Mouse (Mus musculus) intestine, embryonic 14.5 days (tissue): ENCODE results near the gene Raver2. TPM values are rescaled to one million over a fixed set of nuclear protein-coding genes. Genes with fewer than 3 reads are reported as not detected.

Experiments used
- ATAC-seq: fragments of 200-750 bp; cut with Nextera tagmentation; replicated peaks from 2 replicates; pipeline ENCODE4 v1.8.0; 2017; ENCODE audit warnings: low read depth, moderate number of reproducible peaks, moderate TSS enrichment, moderate library complexity; ENCODE audit not compliant: low FRiP score, low TSS enrichment
- DNase-seq: peaks from one replicate; pipeline ENCODE4 v3.0.0-alpha.2; 2018; ENCODE audit warnings: low spot score
- H3K27ac ChIP-seq: fragments of 300-500 bp; sonication (generic); 2 replicates; pipeline ENCODE4 v1.5.1; 2014; ENCODE audit warnings: low read depth, mild to moderate bottlenecking, control low read depth
- H3K27me3 ChIP-seq: fragments of 300-500 bp; sonication (generic); replicated peaks from 2 replicates; pipeline ENCODE4 v1.6.1; 2014; ENCODE audit warnings: low read length, control low read depth; ENCODE audit not compliant: control insufficient read depth, insufficient read depth
- H3K36me3 ChIP-seq: fragments of 300-500 bp; sonication (generic); 2 replicates; pipeline ENCODE4 v1.6.1; 2014; ENCODE audit warnings: low read length, control low read depth; ENCODE audit not compliant: control insufficient read depth, insufficient read depth
- H3K4me1 ChIP-seq: fragments of 300-500 bp; sonication (generic); replicated peaks from 2 replicates; pipeline ENCODE4 v1.6.1; 2014; ENCODE audit warnings: low read length, control low read depth, mixed read lengths; ENCODE audit not compliant: control insufficient read depth, insufficient read depth
- H3K4me2 ChIP-seq: fragments of 300-500 bp; sonication (generic); 2 replicates; pipeline ENCODE4 v1.6.1; 2014; ENCODE audit warnings: low read length
- H3K4me3 ChIP-seq: fragments of 300-500 bp; sonication (generic); 2 replicates; pipeline ENCODE4 v1.5.1; 2014; ENCODE audit warnings: low read depth, low read length, control low read depth, mixed read lengths
- H3K9ac ChIP-seq: fragments of 300-500 bp; sonication (generic); 2 replicates; pipeline ENCODE4 v1.6.1; 2014; ENCODE audit warnings: mild to moderate bottlenecking, low read length
- H3K9me3 ChIP-seq: fragments of 300-500 bp; sonication (generic); 2 replicates; pipeline ENCODE4 v1.6.1; 2016; ENCODE audit warnings: low read length, control low read depth; ENCODE audit not compliant: control insufficient read depth
- WGBS: fragments of 180-500 bp; shearing (Covaris S2); extraction: QIAGEN DNeasy Blood & Tissue Kit; methylation state at CpG from one replicate; pipeline ENCODE4 v1.1.7; 2014; 5-methylcytosine and 5-hydroxymethylcytosine counted together
- polyA plus RNA-seq: library from polyadenylated mRNA; unstranded; fragments of >200 nt; fragmentation: Nextera tagmentation; extraction: Ambion mirVana; gene quantifications from 2 replicates; pipeline ENCODE4 v1.2.1, GENCODE M21; 2014

Gene Raver2
- polyA plus RNA-seq, 1 experiment from 2014 or later: 13.5 TPM

DNA sequence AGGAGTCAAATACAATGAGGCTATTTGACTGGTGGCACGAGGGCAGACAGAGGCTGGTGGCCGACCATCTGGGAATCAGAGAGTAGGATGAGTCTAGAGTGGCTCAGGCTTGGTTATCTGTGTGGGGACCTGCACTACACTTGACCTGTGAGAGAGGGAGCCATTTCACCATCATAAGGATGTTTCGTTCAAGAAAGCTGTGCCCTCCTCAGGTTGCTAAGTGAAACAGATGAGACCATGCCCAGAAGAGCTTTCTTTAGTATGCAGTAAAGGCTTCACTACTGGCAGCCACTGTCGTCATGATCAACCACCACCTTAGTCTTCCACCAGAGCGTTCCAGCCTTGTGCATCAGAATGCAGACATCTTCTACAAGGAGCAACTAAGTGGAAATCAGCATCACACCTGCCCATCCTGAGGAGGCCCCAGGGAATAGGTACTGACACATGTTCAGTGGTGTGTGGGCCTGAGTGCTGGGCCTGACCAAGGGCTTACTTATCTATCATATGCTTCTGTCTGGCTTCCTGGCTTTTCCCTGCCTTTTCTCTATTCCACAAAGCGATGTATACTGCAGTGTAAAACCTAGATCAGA lies 99.5 kb downstream of the Raver2 start:
- 50% methylated on average over 6 of the region's 6 CpGs for WGBS
- Histone ChIP-seq H3K9me3 (no peaks in the 10 kb centered on the region), H3K4me2 (no peak overlapping the region), H3K36me3 (peaks cover 58% of the 10 kb centered on the region), H3K27me3 (no peaks in the 10 kb centered on the region), H3K9ac (no peak overlapping the region), H3K27ac (no peak overlapping the region), H3K4me3 (no peak overlapping the region), H3K4me1 (no peaks in the 10 kb centered on the region)
- DNase-seq (no peak), ATAC-seq (peak; percentile 60; the same call in 1 of the 2 replicates)

DNA sequence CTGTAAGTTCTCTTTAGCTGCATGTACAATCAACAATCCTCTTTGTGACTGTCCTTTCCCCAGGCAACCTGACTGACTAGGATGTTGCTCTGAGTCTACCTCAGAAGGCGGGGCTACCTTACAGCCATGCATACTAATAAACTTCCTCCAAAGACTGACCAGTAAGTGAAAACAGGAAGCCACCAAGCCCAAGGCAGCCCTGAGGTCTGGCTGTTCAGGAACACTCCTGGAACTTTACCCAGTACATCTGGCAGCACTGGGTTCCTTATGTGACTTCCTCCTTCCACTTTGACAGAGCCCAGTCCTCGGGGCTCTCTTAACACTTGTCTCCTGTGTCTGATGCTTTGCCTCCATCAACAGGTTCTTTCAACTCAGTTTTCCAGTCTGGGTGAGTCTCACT lies 104.0 kb downstream of the Raver2 start:
- no peaks in the 10 kb centered on the region for H3K9me3 ChIP-seq
- no peaks in the 10 kb centered on the region for H3K27me3 ChIP-seq
- WGBS: 71% methylated on average over 2 of the region's 2 CpGs
- no peak overlapping the region for H3K4me3 ChIP-seq
- H3K36me3 ChIP-seq: peaks cover 71% of the 10 kb centered on the region
- H3K27ac ChIP-seq: no peak overlapping the region
- H3K4me1 ChIP-seq: no peaks in the 10 kb centered on the region
- DNase-seq (no peak), ATAC-seq (no peak)
- no peak overlapping the region for H3K4me2 ChIP-seq
- no peak overlapping the region for H3K9ac ChIP-seq

DNA sequence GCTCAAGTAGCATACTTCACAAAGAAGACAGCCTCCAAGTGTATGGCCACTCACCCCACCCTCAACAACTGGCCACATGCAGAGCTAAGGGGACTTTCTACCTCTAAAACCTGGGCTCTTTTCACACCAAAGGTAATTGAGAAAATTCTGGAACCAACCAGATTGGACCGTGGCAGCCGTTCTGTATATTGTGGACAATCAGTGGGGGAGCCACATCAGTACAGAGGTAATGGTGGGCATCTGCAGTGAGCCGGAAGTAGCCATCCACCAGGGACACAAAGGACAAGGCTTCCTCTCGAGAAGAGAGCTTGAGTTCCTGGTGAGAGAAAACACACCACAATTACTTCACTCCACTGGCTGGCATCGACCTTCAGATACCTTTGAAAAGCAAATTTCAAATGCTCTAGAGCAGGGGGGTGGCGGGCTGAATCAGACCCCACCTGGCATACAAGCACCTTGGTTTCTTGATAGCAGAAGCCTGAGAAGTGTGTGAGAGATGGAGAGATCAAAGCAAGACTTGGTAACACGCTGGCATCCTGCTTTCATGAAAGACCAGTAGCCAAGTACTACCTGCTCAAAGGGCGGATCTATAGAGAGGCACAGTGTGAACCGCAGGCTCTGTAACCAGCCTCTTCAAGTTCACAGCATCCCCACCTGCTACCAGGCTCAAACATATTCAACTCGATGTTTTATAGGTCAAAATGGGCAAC lies 106.3 kb downstream of the Raver2 start:
- peaks cover 74% of the 10 kb centered on the region for H3K36me3 ChIP-seq
- H3K4me1 ChIP-seq: no peaks in the 10 kb centered on the region
- no peaks in the 10 kb centered on the region for H3K9me3 ChIP-seq
- H3K4me3 ChIP-seq: no peak overlapping the region
- H3K4me2 ChIP-seq: no peak overlapping the region
- no peak overlapping the region for H3K27ac ChIP-seq
- H3K27me3 ChIP-seq: no peaks in the 10 kb centered on the region
- DNase-seq (no peak), ATAC-seq (no peak)
- H3K9ac ChIP-seq: no peak overlapping the region
- 87% methylated on average over 10 of the region's 10 CpGs for WGBS

DNA sequence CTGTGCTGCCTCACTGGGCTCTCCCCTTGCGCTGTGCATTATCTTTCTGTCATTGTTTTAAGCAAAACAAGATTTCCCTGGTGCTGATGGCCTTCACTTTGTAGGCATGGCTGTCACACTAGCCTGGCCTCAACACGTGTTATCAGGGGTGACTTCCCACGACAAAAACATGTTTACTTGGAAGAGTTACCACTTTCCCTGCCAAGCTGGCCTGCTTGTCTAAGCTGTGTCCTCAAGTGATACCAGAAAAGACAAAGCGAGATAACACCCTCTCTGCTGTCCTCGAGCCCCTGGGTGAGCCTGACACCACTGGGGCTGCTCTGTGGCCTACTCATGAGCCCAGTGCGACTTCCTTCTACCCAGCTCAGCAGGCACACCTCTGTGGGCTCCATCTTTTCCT lies 107.3 kb downstream of the Raver2 start:
- Histone ChIP-seq H3K9me3 (no peaks in the 10 kb centered on the region), H3K4me1 (no peaks in the 10 kb centered on the region), H3K4me2 (no peak overlapping the region), H3K27me3 (no peaks in the 10 kb centered on the region), H3K36me3 (peaks cover 64% of the 10 kb centered on the region), H3K4me3 (no peak overlapping the region), H3K9ac (no peak overlapping the region), H3K27ac (no peak overlapping the region)
- no peak for ATAC-seq
- DNase-seq: no peak
- WGBS: 79% methylated on average over 6 of the region's 6 CpGs

DNA sequence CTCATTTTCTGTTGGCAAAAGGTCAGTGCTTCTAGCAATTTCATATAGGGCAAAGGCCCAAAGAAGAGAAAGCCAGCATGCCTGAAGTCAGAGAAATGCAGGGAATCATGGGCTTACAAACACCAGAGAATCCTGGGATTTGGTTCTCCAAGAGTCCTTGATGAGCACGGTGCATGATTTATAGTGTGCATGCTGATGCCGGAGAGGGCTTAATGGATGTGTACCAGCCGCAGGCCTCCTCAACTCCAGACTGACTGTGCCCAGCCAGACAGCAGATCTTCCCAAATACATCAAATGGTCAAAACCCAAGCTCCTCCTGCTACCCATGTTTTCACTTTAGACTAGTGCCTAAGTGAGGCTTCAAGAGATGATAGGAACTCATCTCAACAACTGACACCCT lies 109.0 kb downstream of the Raver2 start:
- Histone ChIP-seq H3K9ac (no peak overlapping the region), H3K36me3 (peaks cover 65% of the 10 kb centered on the region), H3K4me2 (no peak overlapping the region), H3K9me3 (no peaks in the 10 kb centered on the region), H3K4me3 (no peak overlapping the region), H3K27ac (no peak overlapping the region), H3K4me1 (no peaks in the 10 kb centered on the region), H3K27me3 (no peaks in the 10 kb centered on the region)
- ATAC-seq (no peak), DNase-seq (no peak)
- WGBS: 47% methylated on average over 3 of the region's 3 CpGs

DNA sequence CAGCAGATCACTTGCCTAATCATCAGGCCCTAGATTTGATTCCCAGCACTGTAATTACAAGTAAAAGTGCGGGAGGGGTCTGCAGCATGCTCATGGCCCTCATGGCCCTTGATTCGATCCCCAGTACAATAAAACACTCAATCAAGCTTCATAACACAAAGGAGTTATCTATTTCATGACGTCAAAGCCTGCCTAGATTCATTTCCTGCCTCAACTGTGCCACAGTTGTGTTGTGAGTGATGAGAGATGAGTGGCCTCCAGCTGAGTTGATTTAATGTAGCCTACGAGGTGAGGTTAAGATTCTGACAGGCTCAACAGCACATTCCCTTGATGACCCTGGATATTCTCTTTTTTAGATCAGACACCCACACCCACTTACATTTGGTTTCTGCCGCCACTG lies 110.3 kb downstream of the Raver2 start:
- Histone ChIP-seq H3K4me1 (peaks cover 4% of the 10 kb centered on the region; the same call in 1 of the 2 replicates), H3K27me3 (no peaks in the 10 kb centered on the region), H3K4me3 (no peak overlapping the region), H3K27ac (no peak overlapping the region), H3K9me3 (no peaks in the 10 kb centered on the region), H3K9ac (no peak overlapping the region), H3K4me2 (no peak overlapping the region), H3K36me3 (peaks cover 57% of the 10 kb centered on the region)
- ATAC-seq: no peak
- 70% methylated on average over 5 of the region's 5 CpGs for WGBS
- DNase-seq: no peak

DNA sequence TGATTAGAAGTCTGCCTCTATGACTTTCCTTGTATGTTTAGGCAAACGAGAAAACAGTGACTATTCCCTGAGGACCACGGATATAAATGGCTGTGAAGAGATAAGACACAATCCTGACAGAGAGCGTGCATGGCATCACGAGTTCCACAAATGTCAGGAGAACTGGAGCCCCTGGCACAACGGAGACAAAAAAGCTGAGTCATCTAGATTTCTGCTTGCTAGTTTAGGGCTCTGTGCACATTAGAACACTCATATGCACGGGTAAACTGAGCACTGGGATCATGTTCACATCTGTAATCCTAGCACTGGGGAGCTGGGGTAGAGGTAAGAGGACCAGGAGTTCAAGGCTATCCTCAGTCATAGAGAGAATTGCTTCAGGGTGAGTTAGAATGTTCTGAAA lies 111.1 kb downstream of the Raver2 start:
- H3K27ac ChIP-seq: no peak overlapping the region
- no peaks in the 10 kb centered on the region for H3K27me3 ChIP-seq
- H3K4me2 ChIP-seq: no peak overlapping the region
- 75% methylated on average over 6 of the region's 6 CpGs for WGBS
- no peak overlapping the region for H3K4me3 ChIP-seq
- no peak for ATAC-seq
- no peak for DNase-seq
- peaks cover 4% of the 10 kb centered on the region; the same call in 1 of the 2 replicates for H3K4me1 ChIP-seq
- H3K36me3 ChIP-seq: peaks cover 50% of the 10 kb centered on the region
- H3K9ac ChIP-seq: no peak overlapping the region
- H3K9me3 ChIP-seq: no peaks in the 10 kb centered on the region

DNA sequence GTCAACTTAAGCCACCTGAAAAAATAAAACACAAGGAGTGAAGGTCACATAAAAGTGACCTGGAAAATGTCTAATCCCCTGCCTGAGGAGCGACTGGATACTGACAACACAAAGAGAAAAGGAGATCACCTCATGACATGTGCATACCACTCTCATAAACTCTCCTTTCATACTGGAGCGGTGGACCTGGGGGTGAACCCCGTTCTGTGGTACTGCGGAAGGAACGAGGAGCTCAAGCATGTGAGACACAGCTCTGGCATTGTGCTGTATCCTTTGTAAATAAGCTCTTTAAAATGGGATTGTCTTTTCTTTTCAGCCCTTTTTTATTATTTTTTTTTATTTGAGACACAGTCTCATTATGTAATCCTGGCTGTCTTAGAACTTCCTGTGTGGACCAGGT lies 111.9 kb downstream of the Raver2 start:
- Histone ChIP-seq H3K4me3 (no peak overlapping the region), H3K27ac (no peak overlapping the region), H3K9me3 (no peaks in the 10 kb centered on the region), H3K9ac (no peak overlapping the region), H3K4me2 (no peak overlapping the region), H3K36me3 (peaks cover 43% of the 10 kb centered on the region), H3K4me1 (peaks cover 4% of the 10 kb centered on the region; the same call in 1 of the 2 replicates), H3K27me3 (no peaks in the 10 kb centered on the region)
- DNase-seq (no peak), ATAC-seq (no peak)
- 65% methylated on average over 5 of the region's 5 CpGs for WGBS

DNA sequence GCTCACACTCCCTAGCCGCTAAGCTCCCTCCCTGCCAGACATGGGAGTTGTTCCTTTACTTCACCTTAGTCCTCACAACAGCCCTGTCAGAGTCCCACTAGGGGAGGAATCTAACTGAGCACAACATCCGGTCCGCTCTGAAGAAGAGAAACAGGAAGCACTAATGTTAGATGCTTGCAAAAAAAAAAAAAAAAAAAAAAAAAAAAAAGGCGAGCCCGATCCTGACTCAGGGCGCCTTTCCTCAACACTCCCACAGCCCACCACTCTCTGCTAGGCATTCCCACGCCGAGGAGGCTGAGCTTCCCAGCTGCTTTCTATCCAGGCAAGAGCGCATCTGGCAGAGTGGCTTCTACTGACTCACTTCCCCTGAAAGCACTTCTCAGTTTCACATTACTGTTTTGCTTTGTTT lies 113.8 kb downstream of the Raver2 start:
- Histone ChIP-seq H3K27me3 (no peaks in the 10 kb centered on the region), H3K4me2 (no peak overlapping the region), H3K36me3 (peaks cover 29% of the 10 kb centered on the region), H3K4me1 (peaks cover 4% of the 10 kb centered on the region; the same call in 1 of the 2 replicates), H3K27ac (peak overlapping the region; percentile 29; the same call in 1 of the 2 replicates), H3K9me3 (no peaks in the 10 kb centered on the region), H3K4me3 (no peak overlapping the region), H3K9ac (no peak overlapping the region)
- 0 out of 2 replicates have a peak, but pooled peaks have one; percentile 32 for ATAC-seq
- no peak for DNase-seq
- WGBS: 34% methylated on average over 9 of the region's 9 CpGs
